In the genomic region with DNA sequence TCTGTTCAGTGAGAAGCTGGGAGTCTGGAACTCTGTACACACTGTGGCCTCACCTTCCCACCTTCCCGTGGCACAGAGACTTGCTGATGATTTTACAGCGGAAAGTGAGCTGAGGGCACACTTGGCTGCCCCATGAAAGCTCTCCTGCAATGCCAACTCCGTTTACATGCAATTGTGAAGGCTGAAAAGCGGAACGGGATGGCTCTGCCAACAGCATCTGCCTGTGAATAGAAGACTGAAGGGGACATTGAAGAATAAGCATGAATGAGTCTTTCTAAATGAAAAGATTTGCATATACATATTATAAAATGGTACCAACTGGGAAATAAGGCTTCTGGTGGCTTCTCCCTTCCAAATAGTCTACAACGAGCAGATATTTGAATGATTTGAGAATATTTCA, we compare ENCODE assay signal across 29 mouse cellular contexts. TPM values are rescaled to one million over a fixed set of nuclear protein-coding genes. Genes with fewer than 3 reads are reported as not detected.
A peak's percentile ranks its signal among the peaks of the same experiment; 100 is the strongest.
DNase-seq lines count a peak whose midpoint lies in the region; ATAC-seq lines count a peak whose summit lies in the region.
"Had no signal": no experiment of that assay in that cellular context is flagged by ENCODE, and none has a peak within 500 bp of the region (broad histone marks: within the 10 kb centered on the region; RNA-seq: fewer than 3 reads in every experiment).

No protein-coding gene starts in this region.

- no peaks in the 10 kb centered on the region for H3K27me3 ChIP-seq in forebrain, embryonic 14.5 days (replicated peaks; ENCODE audit: control insufficient read depth, insufficient read depth, low read length)
- H3K27me3 ChIP-seq in forebrain, embryonic 11.5 days (ENCODE audit: control insufficient read depth, insufficient read depth, low read length) = no peaks in the 10 kb centered on the region
- 0 out of 2 replicates have a peak, but pooled peaks cover 4% of the 10 kb centered on the region for H3K27me3 ChIP-seq in hindbrain, embryonic 15.5 days
- peaks cover 39% of the 10 kb centered on the region for H3K27me3 ChIP-seq in hindbrain, embryonic 13.5 days
- H3K27me3 ChIP-seq in midbrain, embryonic 13.5 days = peaks cover 3% of the 10 kb centered on the region
- H3K27me3 ChIP-seq in midbrain, embryonic 10.5 days (ENCODE audit: low read depth, poor library complexity, severe bottlenecking) = peaks cover 22% of the 10 kb centered on the region; the same call in 1 of the 2 replicates

- H3K4me3 ChIP-seq in forebrain, embryonic 14.5 days (ENCODE audit: low read depth, low read length) = no peak overlapping the region
- H3K4me3 ChIP-seq in forebrain, embryonic 11.5 days (ENCODE audit: low read depth, low read length) = no peak overlapping the region
- H3K4me3 ChIP-seq in hindbrain, embryonic 15.5 days = no peak overlapping the region
- no peak overlapping the region for H3K4me3 ChIP-seq in hindbrain, embryonic 13.5 days
- H3K4me3 ChIP-seq in midbrain, embryonic 13.5 days (replicated peaks) = no peak overlapping the region
- H3K4me3 ChIP-seq in midbrain, embryonic 10.5 days = no peak overlapping the region
- H3K4me3 ChIP-seq: erythroblast, embryonic 14.5 days; gastrocnemius, adult 2 months; limb, embryonic 12.5 days; liver, embryonic 15.5 days; neural tube, embryonic 15.5 days had no signal

- H3K27ac ChIP-seq in forebrain, embryonic 14.5 days (ENCODE audit: low read depth, low read length) = no peak overlapping the region
- H3K27ac ChIP-seq in forebrain, embryonic 11.5 days (ENCODE audit: low read depth, low read length) = no peak overlapping the region
- peak overlapping the region; percentile 0; the same call in 1 of the 2 replicates for H3K27ac ChIP-seq in hindbrain, embryonic 15.5 days (replicated peaks)
- H3K27ac ChIP-seq in hindbrain, embryonic 13.5 days = no peak overlapping the region
- 0 out of 2 replicates have a peak overlapping the region, but pooled peaks have one; percentile 21 for H3K27ac ChIP-seq in midbrain, embryonic 13.5 days
- no peak overlapping the region for H3K27ac ChIP-seq in midbrain, embryonic 10.5 days (replicated peaks)
- H3K27ac ChIP-seq: gastrocnemius, adult 2 months; kidney, postnatal 0 days; limb, embryonic 12.5 days; liver, embryonic 15.5 days; neural tube, embryonic 15.5 days had no signal

- peaks cover 12% of the 10 kb centered on the region for H3K4me1 ChIP-seq in forebrain, embryonic 14.5 days (ENCODE audit: control insufficient read depth, insufficient read depth, low read length)
- peaks cover 11% of the 10 kb centered on the region for H3K4me1 ChIP-seq in forebrain, embryonic 11.5 days (replicated peaks; ENCODE audit: control insufficient read depth, insufficient read depth, low read length)
- peaks cover 19% of the 10 kb centered on the region for H3K4me1 ChIP-seq in hindbrain, embryonic 15.5 days (replicated peaks)
- H3K4me1 ChIP-seq in hindbrain, embryonic 13.5 days (replicated peaks) = peaks cover 23% of the 10 kb centered on the region
- H3K4me1 ChIP-seq in midbrain, embryonic 13.5 days (replicated peaks) = peaks cover 30% of the 10 kb centered on the region
- peaks cover 43% of the 10 kb centered on the region for H3K4me1 ChIP-seq in midbrain, embryonic 10.5 days

- H3K9ac ChIP-seq in forebrain, embryonic 14.5 days (ENCODE audit: low read length) = no peak overlapping the region
- no peak overlapping the region for H3K9ac ChIP-seq in forebrain, embryonic 11.5 days (ENCODE audit: low read length)
- no peak overlapping the region for H3K9ac ChIP-seq in hindbrain, embryonic 15.5 days
- no peak overlapping the region for H3K9ac ChIP-seq in hindbrain, embryonic 13.5 days
- H3K9ac ChIP-seq in midbrain, embryonic 13.5 days (replicated peaks) = no peak overlapping the region
- H3K9ac ChIP-seq: limb, embryonic 12.5 days; liver, embryonic 15.5 days; lung, embryonic 14.5 days; neural tube, embryonic 15.5 days had no signal

- WGBS in forebrain, embryonic 14.5 days = 40% methylated on average over 6 of the region's 6 CpGs
- WGBS in forebrain, embryonic 11.5 days = 72% methylated on average over 6 of the region's 6 CpGs
- 45% methylated on average over 6 of the region's 6 CpGs for WGBS in hindbrain, embryonic 15.5 days
- 53% methylated on average over 6 of the region's 6 CpGs for WGBS in hindbrain, embryonic 13.5 days
- WGBS in midbrain, embryonic 13.5 days = 59% methylated on average over 6 of the region's 6 CpGs
- WGBS in midbrain, embryonic 10.5 days = 79% methylated on average over 6 of the region's 6 CpGs

- DNase-seq in forebrain, embryonic 14.5 days (ENCODE audit: low spot score) = peak; percentile 73
- DNase-seq in forebrain, embryonic 11.5 days (ENCODE audit: low spot score) = no peak
- no peak for DNase-seq in midbrain, embryonic 10.5 days (ENCODE audit: low spot score)
- no peak for DNase-seq in embryo, embryonic 10 days (ENCODE audit: low spot score)
- DNase-seq: adrenal gland, postnatal 14 days; cerebellum, adult 11-12 months; cerebellum, postnatal 10 days; gastrocnemius, adult 2 months; gastrocnemius, postnatal 36 days; heart, adult 18-20 months; heart, postnatal 36 days; kidney, adult 8-10 months; kidney, postnatal 4 days; lung, embryonic 14.5 days; lung, postnatal 14 days; retina, postnatal 1 day; right cerebral cortex, postnatal 25 days; thymus, postnatal 14 days had no signal

- H3K4me2 ChIP-seq in forebrain, embryonic 14.5 days (ENCODE audit: low read length) = no peak overlapping the region
- no peak overlapping the region for H3K4me2 ChIP-seq in forebrain, embryonic 11.5 days (ENCODE audit: low read depth, low read length, severe bottlenecking)
- no peak overlapping the region for H3K4me2 ChIP-seq in hindbrain, embryonic 15.5 days
- H3K4me2 ChIP-seq in hindbrain, embryonic 13.5 days = no peak overlapping the region
- no peak overlapping the region for H3K4me2 ChIP-seq in midbrain, embryonic 13.5 days (replicated peaks)
- H3K4me2 ChIP-seq: heart, embryonic 11.5 days; limb, embryonic 12.5 days; liver, embryonic 15.5 days; lung, embryonic 14.5 days; neural tube, embryonic 15.5 days had no signal

- no peaks in the 10 kb centered on the region for H3K9me3 ChIP-seq in forebrain, embryonic 14.5 days (replicated peaks; ENCODE audit: control insufficient read depth, low read length)
- H3K9me3 ChIP-seq in forebrain, embryonic 11.5 days (ENCODE audit: control insufficient read depth, low read length) = no peaks in the 10 kb centered on the region
- H3K9me3 ChIP-seq in hindbrain, embryonic 15.5 days = no peaks in the 10 kb centered on the region
- H3K9me3 ChIP-seq in hindbrain, embryonic 13.5 days = no peaks in the 10 kb centered on the region
- no peaks in the 10 kb centered on the region for H3K9me3 ChIP-seq in midbrain, embryonic 13.5 days
- no peaks in the 10 kb centered on the region for H3K9me3 ChIP-seq in midbrain, embryonic 10.5 days (replicated peaks)
- H3K9me3 ChIP-seq: limb, embryonic 12.5 days; liver, embryonic 15.5 days; neural tube, embryonic 15.5 days had no signal

- no peaks in the 10 kb centered on the region for H3K36me3 ChIP-seq in forebrain, embryonic 14.5 days (ENCODE audit: control insufficient read depth, insufficient read depth, low read length)
- no peaks in the 10 kb centered on the region for H3K36me3 ChIP-seq in forebrain, embryonic 11.5 days (ENCODE audit: control insufficient read depth, insufficient read depth, low read length)
- H3K36me3 ChIP-seq in hindbrain, embryonic 15.5 days = no peaks in the 10 kb centered on the region
- no peaks in the 10 kb centered on the region for H3K36me3 ChIP-seq in hindbrain, embryonic 13.5 days
- no peaks in the 10 kb centered on the region for H3K36me3 ChIP-seq in midbrain, embryonic 13.5 days
- H3K36me3 ChIP-seq in midbrain, embryonic 10.5 days = no peaks in the 10 kb centered on the region
- H3K36me3 ChIP-seq: limb, embryonic 12.5 days; liver, embryonic 15.5 days; neural tube, embryonic 15.5 days had no signal

- no peak for ATAC-seq in forebrain, embryonic 14.5 days
- ATAC-seq in forebrain, embryonic 11.5 days (replicated peaks; ENCODE audit: low FRiP score) = no peak
- ATAC-seq in hindbrain, embryonic 15.5 days (ENCODE audit: low FRiP score, low read depth) = no peak
- ATAC-seq in hindbrain, embryonic 13.5 days (ENCODE audit: low FRiP score) = no peak
- no peak for ATAC-seq in midbrain, embryonic 13.5 days
- ATAC-seq: intestine, embryonic 16.5 days had no signal

RNA-seq across cellular contexts. Expression of a gene that starts 10.4 kb away (rescaled TPM):
- polyA plus RNA-seq in forebrain, embryonic 14.5 days (2014; fragmentation: Nextera tagmentation; extraction: Ambion mirVana) = 2.7 and 3.8 TPM in 2 replicates
- polyA plus RNA-seq in forebrain, embryonic 11.5 days (2014; fragmentation: Nextera tagmentation; extraction: Ambion mirVana) = 1.3 and 1.4 TPM in 2 replicates
- polyA plus RNA-seq in hindbrain, embryonic 15.5 days (2015; fragmentation: Nextera tagmentation; extraction: Ambion mirVana) = 3.8 and 4.1 TPM in 2 replicates
- polyA plus RNA-seq in hindbrain, embryonic 13.5 days (2015; fragmentation: Nextera tagmentation; extraction: Ambion mirVana) = 5.1 and 5.2 TPM in 2 replicates
- polyA plus RNA-seq in midbrain, embryonic 13.5 days (2015; fragmentation: Nextera tagmentation; extraction: Ambion mirVana) = 5.4 TPM in 2 replicates
- 9.3 and 16.8 TPM in 2 replicates for polyA plus RNA-seq in midbrain, embryonic 10.5 days (2016; fragmentation: Nextera tagmentation; extraction: Ambion mirVana)
- polyA plus RNA-seq: C2C12; erythroblast, embryonic 14.5 days; limb, embryonic 12.5 days had no signal

RNA-seq across cellular contexts. Expression of a gene that starts 31.0 kb away (rescaled TPM):
- polyA plus RNA-seq in forebrain, embryonic 14.5 days (2014; fragmentation: Nextera tagmentation; extraction: Ambion mirVana) = 70.7 and 78.3 TPM in 2 replicates
- 70.0 and 78.2 TPM in 2 replicates for polyA plus RNA-seq in forebrain, embryonic 11.5 days (2014; fragmentation: Nextera tagmentation; extraction: Ambion mirVana)
- 67.6 and 67.9 TPM in 2 replicates for polyA plus RNA-seq in hindbrain, embryonic 15.5 days (2015; fragmentation: Nextera tagmentation; extraction: Ambion mirVana)
- polyA plus RNA-seq in hindbrain, embryonic 13.5 days (2015; fragmentation: Nextera tagmentation; extraction: Ambion mirVana) = 64.0 and 69.1 TPM in 2 replicates
- polyA plus RNA-seq in midbrain, embryonic 13.5 days (2015; fragmentation: Nextera tagmentation; extraction: Ambion mirVana) = 67.4 and 68.1 TPM in 2 replicates
- 80.5 and 91.7 TPM in 2 replicates for polyA plus RNA-seq in midbrain, embryonic 10.5 days (2016; fragmentation: Nextera tagmentation; extraction: Ambion mirVana)

Comparison
In these comparisons a context has a peak if more than half of its experiments do, and no peak if none do; other contexts are left out.
1. H3K27ac ChIP-seq: peak in hindbrain, embryonic 15.5 days (single experiment) and midbrain, embryonic 13.5 days (single experiment); none in forebrain, embryonic 14.5 days (single experiment), forebrain, embryonic 11.5 days (single experiment), hindbrain, embryonic 13.5 days (single experiment) and midbrain, embryonic 10.5 days (single experiment).